Comparison of ENCODE assay signal across 15 mouse cellular contexts in genomic region chr2:77313846-77314245, GRCm38 (mm10). TPM values are rescaled to one million over a fixed set of nuclear protein-coding genes. Genes with fewer than 3 reads are reported as not detected.
A peak's percentile ranks its signal among the peaks of the same experiment; 100 is the strongest.
DNase-seq lines count a peak whose midpoint lies in the region; TF ChIP-seq lines count a peak whose summit lies in the region.
"Had no signal": no experiment of that assay in that cellular context is flagged by ENCODE, and none has a peak within 500 bp of the region (broad histone marks: within the 10 kb centered on the region; RNA-seq: fewer than 3 reads in every experiment).

No protein-coding gene starts in this region.

- H3K27ac ChIP-seq in layer of hippocampus, adult 2 months: no peak overlapping the region
- H3K27ac ChIP-seq: embryonic facial prominence, embryonic 10.5 days; forebrain, embryonic 13.5 days; hindbrain, embryonic 10.5 days; hindbrain, embryonic 14.5 days had no signal

- no peak overlapping the region for H3K4me3 ChIP-seq in layer of hippocampus, adult 2 months
- H3K4me3 ChIP-seq: embryonic facial prominence, embryonic 10.5 days; forebrain, embryonic 13.5 days; hindbrain, embryonic 10.5 days had no signal

- DNase-seq in heart, adult 11 months: peak; percentile 87
- DNase-seq in heart, postnatal 36 days: no peak
- peak; percentile 64 for DNase-seq in MN1 (ENCODE audit: low spot score)
- peak; percentile 13 for DNase-seq in gastrocnemius, postnatal 14 days
- DNase-seq in left cerebral cortex, postnatal 14 days (ENCODE audit: low spot score in 2 of 2): no peak
- no peak for DNase-seq in layer of hippocampus, adult 2 months (ENCODE audit: low spot score in 2 of 2)
- DNase-seq: adrenal gland, adult 2 months; adrenal gland, postnatal 25 days; cerebellum, adult 18-20 months; cerebellum, adult 9-11 months; kidney, adult 2 months had no signal

- TF ChIP-seq CTCF in layer of hippocampus, adult 2 months (conservative IDR thresholded peaks at IDR 0.05): no peak

- intact Hi-C loops in heart, postnatal 36 days (cut with DNase I): no loop called here
- intact Hi-C loops in gastrocnemius, postnatal 14 days (cut with DNase I; ENCODE audit: low total_unique reads): no loop called here
- intact Hi-C loops in left cerebral cortex, postnatal 14 days (cut with DNase I): no loop called here

RNA-seq across cellular contexts. Expression of gene Sestd1, which starts 33.5 kb away (rescaled TPM):
- total RNA-seq in heart, postnatal 36 days (2021): 10 to 100 TPM; 20.8 to 22.4 TPM
- total RNA-seq in gastrocnemius, postnatal 14 days (2021): 10 to 100 TPM; 11.0 to 11.1 TPM
- total RNA-seq in left cerebral cortex, postnatal 14 days (2021): 100 to 1,000 TPM in 1 of 2 experiments, 10 to 100 TPM in 1; 92.9 to 102 TPM
- total RNA-seq in layer of hippocampus, adult 2 months (2021): 10 to 100 TPM; 36.6 to 40.2 TPM

Comparison
In these comparisons a context has a peak if more than half of its experiments do, and no peak if none do; other contexts are left out.
1. DNase-seq: peak in heart, adult 11 months (single experiment), MN1 (single experiment) and gastrocnemius, postnatal 14 days (single experiment); none in heart, postnatal 36 days (0 of 2), left cerebral cortex, postnatal 14 days (0 of 2) and layer of hippocampus, adult 2 months (0 of 2).